Mouse (Mus musculus) embryonic facial prominence, embryonic 10.5 days (tissue): ENCODE measurements around the gene Cd300lf. TPM values are rescaled to one million over a fixed set of nuclear protein-coding genes. Genes with fewer than 3 reads are reported as not detected.
A peak's percentile ranks its signal among the peaks of the same experiment; 100 is the strongest.

ENCODE experiments used
- DNase-seq: peaks from one replicate; pipeline ENCODE4 v3.0.0-alpha.2; 2017; ENCODE audit warnings: low spot score
- H3K27ac ChIP-seq: fragments of 300-500 bp; sonication (generic); replicated peaks from 2 replicates; pipeline ENCODE4 v1.5.1; 2016; ENCODE audit warnings: mild to moderate bottlenecking
- H3K27me3 ChIP-seq: fragments of 300-500 bp; sonication (generic); replicated peaks from 2 replicates; pipeline ENCODE4 v1.6.1; 2016; ENCODE audit warnings: low read depth, mild to moderate bottlenecking; ENCODE audit not compliant: poor library complexity, severe bottlenecking
- H3K36me3 ChIP-seq: fragments of 300-500 bp; sonication (generic); replicated peaks from 2 replicates; pipeline ENCODE4 v1.6.1; 2016; ENCODE audit warnings: mild to moderate bottlenecking, moderate library complexity
- H3K4me1 ChIP-seq: fragments of 300-500 bp; sonication (generic); 2 replicates; pipeline ENCODE4 v1.6.1; 2016
- H3K4me3 ChIP-seq: fragments of 300-500 bp; sonication (generic); 2 replicates; pipeline ENCODE4 v1.5.1; 2016; ENCODE audit warnings: mild to moderate bottlenecking, moderate library complexity
- H3K9me3 ChIP-seq: fragments of 300-500 bp; sonication (generic); 2 replicates; pipeline ENCODE4 v1.6.1; 2016; ENCODE audit warnings: mild to moderate bottlenecking
- WGBS: fragments of 180-500 bp; shearing (Covaris S2); methylation state at CpG from one replicate; pipeline ENCODE4 v1.1.7; 2016; 5-methylcytosine and 5-hydroxymethylcytosine counted together
- polyA plus RNA-seq: library from polyadenylated mRNA; unstranded; fragments of >200 nt; fragmentation: Nextera tagmentation; extraction: Ambion mirVana; gene quantifications from 2 replicates; pipeline ENCODE4 v1.2.1, GENCODE M21; 2016

Gene Cd300lf
- 0.19 TPM in 1 of 2 replicates, not detected in the other for polyA plus RNA-seq

DNA sequence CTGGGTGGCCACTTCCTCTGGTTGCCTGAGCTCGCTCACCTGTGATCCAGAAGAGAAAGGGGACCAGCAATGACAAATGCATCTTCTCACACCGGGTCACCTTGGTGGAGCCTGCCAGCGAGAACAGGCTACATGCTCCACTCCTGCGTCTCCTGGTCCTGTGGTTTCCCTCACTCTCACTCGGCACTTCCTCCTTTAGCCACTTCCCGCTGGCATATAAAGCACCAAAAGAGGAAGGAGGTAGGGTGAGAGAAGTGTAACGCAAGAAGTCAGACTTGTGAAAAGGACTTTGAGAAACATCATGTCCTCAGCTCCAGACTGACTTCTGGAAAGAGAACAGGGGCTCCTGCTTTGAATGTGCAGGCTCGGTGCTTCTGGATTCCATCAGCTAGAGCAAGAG lies at the start of gene Cd300lf:
Gene Cd300lf, minus strand, starts transcription at position 193 of the 400 bp plus-strand sequence.
- no peak for DNase-seq
- H3K27ac ChIP-seq, result no peak within 1 kb of the TSS
- 79% methylated on average over 8 of the region's 8 CpGs for WGBS
- H3K27me3 ChIP-seq, result no peaks in the 10 kb centered on the region
- no peaks in the 10 kb centered on the region for H3K9me3 ChIP-seq
- H3K4me1 ChIP-seq, result no peaks in the 10 kb centered on the region
- H3K36me3 ChIP-seq, result no peaks in the 10 kb centered on the region
- no peak within 1 kb of the TSS for H3K4me3 ChIP-seq

DNA sequence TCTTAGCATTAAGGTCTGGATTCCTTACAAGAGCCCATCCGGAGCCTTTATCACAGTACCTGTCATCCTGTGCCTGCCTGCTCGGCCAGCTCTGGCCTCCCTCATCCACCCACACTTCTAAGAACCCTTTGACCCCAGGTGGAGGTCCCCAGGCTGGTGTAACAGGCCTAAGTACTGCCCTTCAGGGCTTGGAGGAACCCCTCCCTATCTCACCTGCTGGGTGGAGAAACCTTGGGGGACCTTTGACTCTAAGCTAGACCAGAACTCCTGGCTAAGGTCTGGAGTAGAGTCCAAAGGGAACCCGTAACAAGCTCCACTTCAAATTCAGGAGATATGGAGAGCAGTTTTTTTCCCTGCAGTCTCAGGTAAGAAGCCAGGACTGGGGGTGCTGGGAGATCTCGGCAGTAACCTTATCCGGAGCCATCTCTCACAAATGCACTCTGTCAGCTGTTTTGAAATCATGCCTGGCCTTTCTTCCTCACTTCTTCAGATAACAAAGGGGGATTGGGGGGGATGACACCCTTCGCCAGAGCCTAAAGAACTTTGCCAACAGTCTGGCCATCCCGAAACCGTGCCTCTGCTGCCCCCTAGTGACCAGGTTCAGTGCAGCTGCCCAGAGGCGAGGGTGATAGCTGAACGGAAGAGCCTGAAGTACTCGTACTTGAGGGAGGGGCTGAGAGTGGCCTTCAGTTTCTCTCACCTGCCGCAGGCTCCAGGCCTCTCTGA lies 48.3 kb upstream of the Cd300lf start:
- no peaks in the 10 kb centered on the region for H3K9me3 ChIP-seq
- H3K27me3 ChIP-seq, result peaks cover 9% of the 10 kb centered on the region
- H3K4me3 ChIP-seq, result no peak overlapping the region
- peaks cover 40% of the 10 kb centered on the region for H3K4me1 ChIP-seq
- no peak overlapping the region for H3K27ac ChIP-seq
- peak; percentile 87 for DNase-seq
- H3K36me3 ChIP-seq, result peaks cover 15% of the 10 kb centered on the region
- WGBS, result 22% methylated on average over 12 of the region's 12 CpGs

DNA sequence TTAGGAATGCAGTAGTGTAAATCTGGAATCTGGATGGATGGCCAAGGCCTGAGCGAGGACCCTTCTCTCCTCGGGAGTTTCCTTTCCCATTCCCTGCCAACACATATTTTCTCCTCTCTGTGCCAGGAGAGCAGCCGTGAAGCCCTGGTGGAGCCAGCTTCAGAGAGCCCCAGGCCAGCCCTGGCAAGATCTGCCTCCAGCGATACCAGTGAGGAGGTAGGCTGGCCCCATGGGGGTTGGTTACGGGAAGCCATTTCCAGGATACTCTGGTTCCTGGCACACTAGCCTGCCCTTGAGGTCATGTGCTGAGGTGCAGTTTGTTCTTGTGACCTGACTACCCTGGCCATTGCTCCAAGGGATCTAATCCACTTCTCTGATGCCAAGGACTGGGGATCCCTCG lies 46.1 kb upstream of the Cd300lf start:
- Histone ChIP-seq H3K4me1 (peaks cover 51% of the 10 kb centered on the region), H3K27me3 (peaks cover 31% of the 10 kb centered on the region), H3K4me3 (no peak overlapping the region), H3K27ac (no peak overlapping the region), H3K9me3 (no peaks in the 10 kb centered on the region), H3K36me3 (peaks cover 15% of the 10 kb centered on the region)
- 80% methylated on average over 6 of the region's 6 CpGs for WGBS
- no peak for DNase-seq

DNA sequence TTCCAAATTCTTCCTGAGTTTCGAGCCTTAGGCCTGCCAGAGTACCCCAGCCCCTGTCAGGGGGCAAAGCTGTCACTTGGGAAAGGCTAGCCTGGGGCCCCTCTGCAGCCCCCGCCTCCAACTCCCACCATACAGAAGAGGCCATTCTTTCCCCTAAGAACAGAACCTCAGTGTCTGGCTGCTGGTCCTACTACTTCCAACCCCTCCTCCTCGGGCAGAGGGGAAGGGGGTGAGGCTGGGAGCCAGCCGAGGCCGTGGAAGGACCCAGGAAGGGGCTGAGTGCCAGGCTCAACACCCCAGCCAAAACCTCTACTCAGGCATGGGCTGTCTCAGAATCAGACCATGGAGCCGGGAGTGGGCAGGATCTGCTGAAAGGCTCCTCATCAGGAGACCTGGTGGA lies 45.4 kb upstream of the Cd300lf start:
- WGBS, result 39% methylated on average over 6 of the region's 6 CpGs
- Histone ChIP-seq H3K4me1 (peaks cover 57% of the 10 kb centered on the region), H3K27ac (no peak overlapping the region), H3K4me3 (no peak overlapping the region), H3K36me3 (peaks cover 15% of the 10 kb centered on the region), H3K9me3 (no peaks in the 10 kb centered on the region), H3K27me3 (peaks cover 37% of the 10 kb centered on the region)
- no peak for DNase-seq

DNA sequence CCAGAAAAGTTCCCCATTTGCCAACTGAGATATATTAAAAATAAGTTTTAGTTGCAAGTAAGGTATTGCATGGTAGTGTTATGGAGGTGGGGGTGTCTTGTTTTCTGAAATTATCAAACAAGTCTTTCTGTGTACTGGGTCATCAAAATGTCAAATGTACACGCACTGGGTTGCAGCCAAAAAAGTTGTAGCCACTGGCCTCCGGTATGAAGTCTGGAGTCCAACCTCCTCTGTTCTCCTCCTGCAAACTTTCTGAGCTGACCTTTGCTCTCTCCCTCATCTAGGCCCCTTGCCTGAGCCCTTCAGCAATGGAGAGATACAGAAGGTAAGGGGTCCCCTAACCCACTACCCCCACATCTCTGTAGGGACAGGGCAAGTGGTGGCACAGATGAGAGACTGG lies 45.0 kb upstream of the Cd300lf start:
- Histone ChIP-seq H3K27me3 (peaks cover 42% of the 10 kb centered on the region), H3K9me3 (no peaks in the 10 kb centered on the region), H3K27ac (no peak overlapping the region), H3K4me3 (no peak overlapping the region), H3K36me3 (peaks cover 15% of the 10 kb centered on the region), H3K4me1 (peaks cover 62% of the 10 kb centered on the region)
- WGBS, result 66% methylated on average over 2 of the region's 2 CpGs
- no peak for DNase-seq

DNA sequence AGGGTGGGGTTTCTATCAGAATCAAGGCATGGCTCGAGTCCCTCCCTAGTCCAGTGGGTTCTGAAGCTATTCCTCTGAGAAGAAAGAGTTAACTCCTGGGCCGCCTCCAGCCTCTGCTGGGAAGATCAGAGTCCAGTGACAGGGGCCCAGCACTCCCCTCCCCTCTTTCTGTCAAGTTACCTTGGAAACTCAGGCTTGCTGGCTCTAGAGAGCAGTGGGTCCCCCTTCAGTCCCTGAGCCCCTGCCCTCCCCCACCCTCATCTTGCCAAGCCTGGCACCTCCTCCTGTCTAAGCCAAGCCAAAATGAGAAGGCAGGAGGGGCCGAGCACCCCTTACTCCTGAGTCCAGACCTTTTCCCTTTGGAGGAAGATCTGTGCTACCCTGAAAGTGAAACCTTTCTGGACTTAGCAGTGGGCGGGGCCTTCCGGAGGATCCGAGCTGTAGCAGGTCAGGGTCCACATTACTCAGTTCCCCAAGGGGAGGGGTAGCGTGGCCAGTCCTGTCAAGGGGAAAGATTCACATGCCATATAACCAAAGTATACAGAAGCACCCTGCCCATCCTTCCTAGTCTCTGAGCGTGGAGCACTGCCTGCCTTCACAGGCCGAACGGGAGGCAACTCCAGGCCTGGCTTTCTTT lies 43.9 kb upstream of the Cd300lf start:
- no peak for DNase-seq
- Histone ChIP-seq H3K36me3 (peaks cover 15% of the 10 kb centered on the region), H3K9me3 (no peaks in the 10 kb centered on the region), H3K4me3 (peak overlapping the region; percentile 33), H3K27ac (peak overlapping the region; percentile 77), H3K4me1 (peaks cover 70% of the 10 kb centered on the region), H3K27me3 (peaks cover 53% of the 10 kb centered on the region)
- WGBS, result 36% methylated on average over 10 of the region's 10 CpGs

DNA sequence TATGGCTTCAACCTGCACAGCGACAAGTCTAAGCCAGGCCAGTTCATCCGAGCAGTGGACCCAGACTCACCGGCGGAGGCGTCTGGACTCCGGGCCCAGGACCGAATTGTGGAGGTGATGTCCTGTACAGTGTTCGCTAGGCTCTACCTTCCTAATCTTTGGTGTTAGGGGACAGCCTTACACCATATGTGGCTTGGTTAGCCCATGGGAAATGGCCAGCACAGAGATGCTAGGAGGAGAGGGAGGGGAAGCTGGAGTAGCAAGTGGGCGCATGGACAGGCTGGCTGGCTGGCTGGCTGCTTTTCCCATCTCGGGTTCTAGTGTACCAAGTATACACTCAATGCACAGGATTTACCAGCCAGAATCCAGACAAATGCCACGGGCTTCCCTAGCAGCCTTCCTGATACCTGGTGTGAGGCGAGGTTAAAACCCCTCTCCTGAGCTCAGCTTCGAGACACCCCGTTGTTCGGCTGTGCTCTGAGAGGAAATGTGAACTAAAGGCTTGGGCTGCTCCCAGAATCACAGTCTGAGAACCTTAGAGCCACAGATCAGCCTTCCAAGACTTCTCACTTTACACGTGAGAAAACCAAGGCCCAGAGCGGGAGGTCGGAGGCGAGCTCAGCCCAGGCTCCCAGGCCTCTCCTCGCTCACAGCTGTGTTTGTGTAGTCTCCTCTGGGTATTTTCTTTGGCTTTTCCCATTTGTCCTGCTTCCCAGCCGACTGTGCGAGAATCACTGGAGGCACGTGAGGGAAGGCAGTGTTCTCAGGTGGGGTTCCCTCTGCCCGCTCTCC lies 42.8 kb upstream of the Cd300lf start:
- Histone ChIP-seq H3K9me3 (no peaks in the 10 kb centered on the region), H3K27ac (peak overlapping the region; percentile 77), H3K4me3 (peak overlapping the region; percentile 33; the same call in 1 of the 2 replicates), H3K27me3 (peaks cover 63% of the 10 kb centered on the region), H3K36me3 (peaks cover 14% of the 10 kb centered on the region), H3K4me1 (peaks cover 77% of the 10 kb centered on the region)
- no peak for DNase-seq
- 60% methylated on average over 24 of the region's 24 CpGs for WGBS

DNA sequence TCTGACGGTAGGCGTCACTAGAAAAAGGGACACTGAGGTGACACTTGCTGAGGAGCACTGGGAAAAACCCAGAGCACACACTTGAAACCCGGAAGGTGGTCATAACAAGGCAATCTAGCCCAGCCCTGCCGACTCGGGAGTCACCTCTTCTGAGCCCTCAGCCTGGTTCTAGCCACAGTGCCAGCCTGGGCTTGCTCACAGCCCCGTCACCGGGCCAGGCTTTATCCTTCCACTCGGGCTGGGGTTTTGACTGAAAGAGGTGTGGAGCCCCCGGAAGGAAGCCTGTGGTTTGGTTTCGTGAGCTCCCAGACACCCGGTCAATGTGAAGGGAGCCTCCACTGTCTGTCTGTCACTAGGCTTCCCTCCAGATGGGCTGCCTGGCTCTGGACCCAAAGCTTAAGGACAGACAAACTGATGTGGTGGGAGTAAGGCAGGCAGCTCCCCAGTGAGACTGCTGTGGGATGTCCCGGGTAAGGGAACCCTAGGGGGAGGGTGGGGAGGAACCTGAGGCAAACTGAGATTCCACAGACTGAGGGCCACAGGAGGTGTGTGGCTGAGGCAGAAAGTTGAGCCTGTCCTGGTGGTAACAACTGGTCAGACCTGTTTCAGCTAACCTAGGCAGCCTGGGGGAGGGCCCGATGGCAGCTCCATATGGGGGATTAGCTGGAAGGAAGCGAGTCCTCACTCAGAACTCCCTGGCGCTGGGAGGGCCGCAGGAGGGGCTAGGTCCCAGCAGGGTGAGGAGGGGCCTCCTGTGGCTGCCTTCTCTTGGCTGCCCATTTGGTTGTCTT lies 40.0 kb upstream of the Cd300lf start:
- Histone ChIP-seq H3K4me1 (peaks cover 78% of the 10 kb centered on the region), H3K27me3 (peaks cover 71% of the 10 kb centered on the region), H3K9me3 (no peaks in the 10 kb centered on the region), H3K36me3 (no peaks in the 10 kb centered on the region), H3K4me3 (peak overlapping the region; percentile 8), H3K27ac (peak overlapping the region; percentile 54)
- peak; percentile 71 for DNase-seq
- WGBS, result 7% methylated on average over 16 of the region's 16 CpGs

DNA sequence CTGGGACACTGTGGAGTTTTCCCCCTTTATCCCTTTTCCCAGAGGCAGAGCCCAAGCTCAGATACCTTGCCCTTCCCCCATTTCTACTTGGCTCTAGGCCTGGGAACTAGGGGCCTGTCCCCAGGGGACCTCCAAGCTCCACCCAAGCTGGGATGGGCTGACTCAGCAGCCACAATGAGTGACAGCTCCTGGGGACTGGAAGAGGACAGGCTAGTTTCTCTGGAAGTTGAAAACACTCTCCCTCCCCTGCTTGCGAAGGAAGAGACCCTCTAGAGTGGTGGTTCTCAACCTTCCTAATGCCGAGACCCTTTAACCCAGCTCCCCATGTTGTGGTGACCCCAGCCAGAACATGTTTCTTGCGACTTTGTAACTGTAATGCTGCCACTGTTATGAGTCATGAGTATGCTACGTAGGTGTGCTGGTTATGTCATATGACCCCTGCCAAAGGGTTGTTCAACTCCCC lies 39.1 kb upstream of the Cd300lf start:
- DNase-seq, result no peak
- peaks cover 79% of the 10 kb centered on the region for H3K27me3 ChIP-seq
- no peaks in the 10 kb centered on the region for H3K9me3 ChIP-seq
- WGBS, result 13% methylated on average over 4 of the region's 4 CpGs
- H3K27ac ChIP-seq, result peak overlapping the region; percentile 59
- peaks cover 72% of the 10 kb centered on the region for H3K4me1 ChIP-seq
- no peaks in the 10 kb centered on the region for H3K36me3 ChIP-seq
- peak overlapping the region; percentile 27; the same call in 1 of the 2 replicates for H3K4me3 ChIP-seq

DNA sequence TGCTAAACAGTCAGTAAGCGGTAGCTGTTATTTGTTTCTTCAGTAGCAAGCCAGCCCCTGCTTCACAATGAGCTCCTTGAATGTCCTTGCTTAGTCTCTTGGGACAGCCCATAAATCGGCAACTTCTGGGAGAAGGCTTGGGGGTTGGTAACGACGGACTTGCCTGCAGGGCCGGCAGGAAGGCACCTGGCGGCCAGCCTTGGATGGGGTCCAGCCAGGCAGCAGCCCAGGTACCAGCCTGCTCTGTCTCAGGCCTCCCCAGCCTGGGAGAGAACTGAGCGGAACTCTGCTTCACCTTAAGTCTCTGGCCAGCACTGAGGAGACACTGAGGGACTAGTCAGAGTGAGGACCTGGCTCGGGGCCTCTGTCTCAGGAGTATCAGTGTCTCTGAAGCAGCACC lies 37.3 kb upstream of the Cd300lf start:
- no peak for DNase-seq
- WGBS, result 39% methylated on average over 8 of the region's 8 CpGs
- H3K9me3 ChIP-seq, result no peaks in the 10 kb centered on the region
- no peak overlapping the region; the same call in 1 of the 2 replicates for H3K27ac ChIP-seq
- no peaks in the 10 kb centered on the region for H3K36me3 ChIP-seq
- no peak overlapping the region for H3K4me3 ChIP-seq
- H3K27me3 ChIP-seq, result peaks cover 80% of the 10 kb centered on the region
- peaks cover 61% of the 10 kb centered on the region for H3K4me1 ChIP-seq

DNA sequence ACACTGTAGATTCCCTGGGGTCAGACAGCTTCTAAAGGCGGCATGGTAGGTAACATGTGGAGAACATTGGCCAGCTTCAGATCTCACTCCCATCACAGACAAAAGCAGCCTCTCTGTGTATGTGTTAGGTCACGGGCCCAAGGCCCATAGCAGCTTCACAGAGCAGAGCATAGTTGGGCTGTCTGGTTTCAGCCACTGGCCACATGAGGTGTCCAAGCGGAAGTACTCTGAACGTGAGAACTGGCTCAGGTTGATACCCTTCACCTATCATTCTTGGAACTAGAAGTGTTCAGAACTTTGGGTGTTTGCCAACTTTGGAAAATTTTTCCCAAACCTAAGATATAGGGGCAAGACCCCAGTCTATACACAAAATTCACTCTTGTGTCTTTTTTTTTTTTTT lies 35.6 kb upstream of the Cd300lf start:
- Histone ChIP-seq H3K4me3 (no peak overlapping the region), H3K36me3 (no peaks in the 10 kb centered on the region), H3K27ac (no peak overlapping the region), H3K27me3 (peaks cover 81% of the 10 kb centered on the region), H3K9me3 (no peaks in the 10 kb centered on the region), H3K4me1 (peaks cover 56% of the 10 kb centered on the region)
- no peak for DNase-seq
- WGBS, result 91% methylated on average over 4 of the region's 4 CpGs
